Mouse (Mus musculus): ENCODE data around the gene Slc25a21.

Slc25a21 gene

DNA sequence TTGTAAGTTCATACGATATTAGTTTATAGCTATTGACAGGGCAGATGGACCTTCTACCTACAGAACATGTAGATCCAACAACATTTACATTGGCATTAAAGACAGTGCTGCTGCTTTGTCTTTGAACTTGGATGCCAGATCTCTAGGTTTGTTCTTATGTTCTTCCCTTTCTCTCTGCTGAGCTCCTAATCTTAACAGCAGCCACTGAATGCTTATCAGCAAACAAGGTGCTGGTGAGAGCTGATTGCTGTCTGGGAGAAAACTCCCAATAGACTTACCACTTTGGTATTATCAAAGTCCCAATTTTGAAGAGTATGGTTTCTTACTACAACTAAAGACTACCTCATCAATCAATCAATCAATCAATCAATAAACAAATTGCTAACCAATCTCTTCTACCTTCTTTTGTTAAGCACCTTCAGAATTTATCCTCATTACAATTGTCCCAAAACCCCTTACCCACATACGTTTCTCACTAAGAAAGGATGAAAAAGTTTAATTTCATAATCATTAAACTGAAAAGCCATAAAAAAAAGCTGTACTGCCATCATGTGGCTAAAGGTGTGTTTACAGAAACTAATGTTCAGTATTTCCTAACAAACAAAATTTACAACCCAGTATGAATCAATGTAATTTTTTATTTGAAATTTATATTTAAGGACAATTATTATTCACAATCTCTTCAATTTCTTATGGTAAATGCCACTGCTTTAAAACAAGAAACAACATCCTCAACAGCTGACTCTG is 12.7 kb downstream of the Slc25a21 start:
- DNase-seq = no peak

DNA sequence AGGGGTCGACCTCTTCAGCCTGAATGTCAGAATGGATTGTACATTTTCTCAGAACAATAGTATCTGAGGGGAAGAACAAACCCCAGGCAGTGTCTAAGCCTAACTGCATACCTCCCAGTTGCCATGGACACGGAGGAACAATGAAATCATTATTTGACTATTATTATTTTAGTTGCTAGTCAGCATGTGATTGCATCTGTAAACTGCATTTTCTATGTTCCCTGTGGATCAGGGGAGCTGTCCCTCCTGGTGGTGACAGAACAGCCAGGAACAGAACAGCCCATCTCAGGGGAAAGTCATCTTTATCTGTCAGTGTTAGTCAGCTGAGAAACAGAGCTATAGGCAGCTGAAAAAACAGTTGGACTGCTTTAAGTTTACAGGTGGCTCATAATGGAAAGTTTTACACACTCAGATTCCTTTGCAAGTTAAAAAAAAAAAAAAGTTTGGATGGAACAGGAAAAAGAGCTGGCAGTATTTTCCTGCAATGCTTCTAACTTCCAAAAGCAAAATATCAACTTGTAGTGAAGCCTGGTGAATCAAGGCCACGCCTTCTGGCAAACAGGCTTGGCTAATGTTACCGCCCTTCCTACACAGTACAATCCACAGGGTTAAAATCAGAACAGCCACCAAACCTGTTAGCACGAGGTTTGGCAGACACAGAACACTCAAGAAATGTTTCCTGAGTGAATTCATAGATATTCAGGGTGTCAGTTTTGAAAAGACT is 17.6 kb downstream of the Slc25a21 start:
- DNase-seq = no peak

DNA sequence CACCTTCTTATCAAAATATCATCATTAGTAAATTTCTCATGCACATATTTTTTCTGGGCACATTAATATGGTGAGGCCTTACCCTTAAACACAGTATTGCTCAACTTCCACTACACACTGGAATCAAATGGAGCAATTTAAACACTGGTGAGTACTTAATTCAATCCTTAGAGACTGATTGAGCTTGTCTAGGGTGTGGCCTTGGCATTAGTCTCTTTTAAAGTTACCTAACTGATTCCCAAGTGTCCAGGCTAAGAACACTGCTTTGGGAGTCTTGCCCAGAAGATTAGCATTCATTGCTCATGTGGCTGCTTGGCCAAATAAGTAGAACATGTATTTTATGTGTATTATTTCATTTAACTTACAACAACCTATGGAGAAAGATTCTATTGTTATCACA is 18.5 kb downstream of the Slc25a21 start:
- no peak for DNase-seq

DNA sequence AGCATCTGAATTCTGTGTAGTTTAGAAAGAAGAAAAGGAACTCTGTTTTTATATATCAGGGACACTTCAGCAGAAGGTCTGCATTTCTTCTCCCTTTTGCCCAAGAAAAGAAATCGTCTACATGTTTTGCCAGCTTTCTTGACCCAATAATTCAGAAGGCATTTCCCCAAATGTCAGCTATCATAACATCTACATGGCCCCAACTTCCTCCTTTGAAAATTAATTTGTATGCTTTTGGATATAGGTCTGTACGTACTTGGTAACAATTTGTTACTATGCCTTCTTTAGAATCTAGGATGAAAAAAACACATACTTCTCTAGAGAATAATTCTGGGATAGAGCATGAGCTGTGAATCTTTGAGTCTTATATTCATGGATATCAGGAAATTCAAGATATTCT is 34.0 kb downstream of the Slc25a21 start:
- DNase-seq = no peak

DNA sequence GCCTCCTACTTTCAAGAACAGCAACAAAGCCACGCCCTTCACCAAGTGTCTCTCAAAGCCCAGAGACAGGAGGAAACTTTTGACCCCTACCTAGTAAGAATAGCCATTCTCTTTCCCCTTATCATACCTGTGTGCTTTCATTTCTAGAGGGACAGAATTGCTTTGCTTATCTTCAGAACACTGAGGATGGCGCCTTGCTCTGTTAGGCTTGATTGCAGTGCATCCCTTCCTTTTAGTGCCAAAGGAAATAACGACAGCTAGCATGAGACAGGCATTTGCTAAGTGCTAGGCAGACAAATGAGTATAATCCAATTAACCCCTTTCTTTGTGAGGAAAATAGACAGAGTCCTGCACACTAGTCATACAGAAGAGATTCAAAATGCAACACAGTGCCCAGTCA is 34.4 kb downstream of the Slc25a21 start:
- no peak for DNase-seq

DNA sequence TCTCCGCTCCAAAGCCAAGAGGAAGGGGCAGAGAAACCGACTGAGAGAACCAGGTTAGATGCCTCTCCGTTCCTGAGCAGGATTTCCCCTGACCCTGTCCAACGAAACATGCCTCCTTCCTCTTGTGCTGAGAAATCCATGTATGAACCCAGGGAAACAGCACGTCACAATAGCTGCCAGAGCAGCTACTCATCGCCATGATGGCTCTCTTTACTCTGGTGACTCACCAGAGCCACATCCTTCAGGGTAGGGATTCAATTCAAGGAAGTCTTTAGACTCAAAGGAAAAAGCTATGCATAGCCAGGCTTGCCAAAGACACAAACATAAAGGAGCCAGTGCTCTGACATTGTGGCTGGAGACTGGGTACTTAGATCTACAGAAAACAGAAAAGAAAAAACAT is 37.4 kb downstream of the Slc25a21 start:
- no peak for DNase-seq

DNA sequence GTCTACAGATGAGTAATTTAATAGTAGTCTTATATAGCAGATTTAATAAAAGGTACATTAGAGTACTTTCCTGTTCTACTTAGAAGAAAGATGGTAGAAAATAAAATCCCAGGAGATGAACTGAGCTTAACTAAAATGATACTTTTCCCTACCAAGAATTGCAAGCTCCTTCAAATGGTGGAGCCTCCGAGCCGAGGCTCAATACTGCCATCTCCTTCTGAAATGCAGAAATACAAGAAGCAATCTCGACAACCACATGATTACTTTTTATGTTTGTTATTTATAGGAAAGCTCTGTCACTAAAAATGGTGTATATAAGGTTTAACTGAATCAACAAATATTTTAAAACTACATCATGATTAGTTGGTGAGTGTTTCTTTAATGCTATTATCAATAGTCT is 39.0 kb downstream of the Slc25a21 start:
- DNase-seq = no peak

DNA sequence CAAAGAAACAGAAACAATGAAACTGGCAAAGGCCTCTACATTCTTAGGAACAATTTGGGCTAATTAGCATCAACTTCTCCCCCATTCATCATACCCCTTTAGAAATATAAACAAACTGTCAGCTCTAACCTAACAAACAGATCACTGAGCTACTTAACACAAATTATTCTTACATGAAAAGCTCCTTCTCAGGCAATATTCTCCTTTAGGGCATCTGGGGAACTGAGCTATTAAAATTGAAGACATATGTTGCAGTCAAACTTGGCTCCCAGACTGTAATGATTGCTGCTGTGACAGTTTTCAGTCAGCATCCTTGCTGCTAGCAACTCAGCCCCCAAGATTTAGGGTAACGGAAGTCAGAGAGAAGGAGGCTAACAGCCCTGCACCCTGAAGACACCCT is 58.3 kb downstream of the Slc25a21 start:
- DNase-seq = no peak

DNA sequence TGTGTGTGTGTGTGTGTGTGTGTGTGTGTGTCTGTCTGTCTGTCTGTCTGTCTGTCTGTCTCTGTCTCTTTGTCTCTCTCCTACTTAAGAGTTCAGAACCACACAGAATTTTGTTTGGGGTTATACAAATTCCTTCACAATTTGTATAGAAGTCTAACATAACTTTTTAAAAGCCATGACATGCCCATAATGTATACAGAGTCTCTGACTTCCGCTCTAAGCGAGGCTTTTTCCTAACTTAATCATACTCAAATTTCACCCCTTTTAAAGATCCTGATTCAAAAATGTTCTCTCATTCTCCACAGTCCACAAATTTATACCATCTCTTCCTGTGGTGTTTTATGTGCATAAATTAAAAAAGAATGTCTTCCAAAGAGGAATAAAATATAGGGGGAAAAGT is 59.5 kb downstream of the Slc25a21 start:
- DNase-seq = no peak

DNA sequence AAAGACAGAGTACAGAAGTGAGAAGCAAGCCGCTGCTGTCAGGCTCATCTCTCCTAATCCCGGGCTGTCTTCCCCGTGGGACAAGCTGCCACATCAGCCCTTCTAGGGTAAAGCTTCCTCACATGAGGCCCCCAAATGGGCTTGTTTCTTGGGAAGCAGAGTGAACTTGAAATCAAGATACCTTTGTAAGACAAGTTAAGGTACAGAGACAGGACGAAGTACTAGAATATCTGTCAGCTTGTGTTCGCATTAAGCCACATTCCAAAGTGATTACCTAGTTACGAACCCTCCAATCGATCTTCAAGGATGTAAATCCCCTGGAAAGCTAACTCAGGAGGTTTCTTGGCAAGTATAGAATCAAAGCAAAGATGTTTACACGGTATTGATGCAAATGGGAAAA is 78.7 kb downstream of the Slc25a21 start:
- no peak for DNase-seq

DNA sequence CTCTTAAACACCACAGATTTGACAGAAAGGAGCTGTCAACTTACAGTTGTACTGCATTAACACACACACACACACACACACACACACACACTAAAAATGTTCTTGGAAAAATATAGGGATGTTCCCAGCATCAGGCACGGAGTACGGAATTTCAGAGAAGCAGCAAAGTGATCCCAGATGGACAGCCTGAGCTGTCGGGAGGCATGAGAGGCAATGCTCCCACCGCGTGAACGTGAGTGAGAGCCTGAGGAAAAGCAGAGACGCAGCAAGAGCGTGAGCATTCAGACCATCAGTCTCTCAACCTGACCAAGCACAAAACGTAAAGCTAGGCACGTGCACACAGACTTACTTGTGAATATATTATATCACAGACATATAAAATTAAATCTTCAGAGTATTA is 81.8 kb downstream of the Slc25a21 start:
- no peak for DNase-seq

DNA sequence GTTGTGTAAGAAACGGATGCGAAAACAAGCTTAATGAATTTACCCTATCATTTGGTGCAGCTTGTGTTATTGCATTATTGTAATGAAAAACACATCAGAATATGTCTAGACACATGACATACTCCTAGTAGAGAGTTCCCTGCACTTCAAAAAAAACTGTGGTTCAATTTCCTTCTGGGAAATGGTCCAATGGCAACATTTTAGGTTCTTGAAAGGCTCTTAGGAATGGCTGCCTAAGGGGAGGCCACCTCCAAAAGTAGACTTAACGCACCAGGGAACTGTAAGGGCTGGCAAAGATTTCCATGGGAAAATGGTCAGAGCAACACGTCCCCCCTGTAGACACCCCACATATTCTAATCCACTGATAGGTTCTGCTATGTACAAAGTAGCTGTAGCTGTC is 87.9 kb downstream of the Slc25a21 start:
- no peak for DNase-seq

DNA sequence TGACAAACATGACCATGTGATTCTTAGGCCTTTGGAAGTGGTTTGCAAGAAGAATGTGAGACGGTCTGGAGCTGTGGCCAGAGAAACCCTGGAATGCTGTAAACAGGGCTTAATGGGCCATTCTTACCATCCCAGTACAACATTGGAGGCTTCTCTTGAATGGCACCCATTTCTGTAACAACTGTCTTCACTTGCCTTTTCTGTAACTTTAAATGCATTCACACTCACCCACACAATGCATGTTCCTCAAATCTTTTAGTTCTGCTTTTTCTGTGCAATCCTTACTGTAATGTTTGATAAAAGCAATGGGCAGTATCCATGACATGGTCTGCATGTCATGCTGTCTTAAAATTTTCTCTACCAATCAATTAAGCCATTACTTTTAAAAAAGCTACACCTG is 95.0 kb downstream of the Slc25a21 start:
- no peak for DNase-seq

DNA sequence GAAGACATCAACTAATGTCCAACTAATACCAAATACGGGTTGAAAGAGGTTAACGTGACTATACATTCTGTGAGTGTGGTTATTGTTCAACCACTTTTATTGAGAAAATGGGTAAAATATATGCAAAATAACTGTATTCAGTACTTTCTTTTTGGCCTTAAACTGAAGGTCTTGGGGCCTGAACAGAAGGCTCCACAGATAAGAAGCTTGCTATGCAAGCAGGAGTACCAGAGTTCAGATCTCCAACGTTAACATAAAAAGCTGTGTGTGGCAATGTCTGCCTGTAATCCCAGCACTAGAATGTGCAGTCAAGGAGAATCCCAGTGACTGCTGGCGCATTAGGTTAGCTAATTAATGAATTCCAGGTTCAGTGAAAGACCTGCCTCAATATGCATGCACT is 96.7 kb downstream of the Slc25a21 start:
- DNase-seq = no peak

DNA sequence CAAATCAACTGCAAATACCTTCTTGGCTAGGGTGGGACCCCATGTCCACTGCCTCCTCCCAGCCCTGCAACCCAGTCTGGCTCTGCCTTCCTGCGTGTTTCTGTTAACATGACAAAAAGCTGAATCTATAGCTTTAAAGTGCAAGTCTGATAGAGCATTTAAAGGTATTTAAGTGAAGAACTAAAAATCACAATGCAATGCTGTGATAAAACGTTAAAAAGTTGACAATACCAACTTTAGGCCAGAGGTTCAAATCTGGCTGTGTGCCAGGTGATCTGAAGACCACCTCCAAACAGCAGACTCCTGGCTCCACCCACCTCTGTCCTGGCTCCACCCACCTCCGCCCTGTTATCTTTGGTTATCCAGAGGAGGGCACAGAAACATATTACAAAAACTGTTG is 98.2 kb downstream of the Slc25a21 start:
- DNase-seq = no peak

DNA sequence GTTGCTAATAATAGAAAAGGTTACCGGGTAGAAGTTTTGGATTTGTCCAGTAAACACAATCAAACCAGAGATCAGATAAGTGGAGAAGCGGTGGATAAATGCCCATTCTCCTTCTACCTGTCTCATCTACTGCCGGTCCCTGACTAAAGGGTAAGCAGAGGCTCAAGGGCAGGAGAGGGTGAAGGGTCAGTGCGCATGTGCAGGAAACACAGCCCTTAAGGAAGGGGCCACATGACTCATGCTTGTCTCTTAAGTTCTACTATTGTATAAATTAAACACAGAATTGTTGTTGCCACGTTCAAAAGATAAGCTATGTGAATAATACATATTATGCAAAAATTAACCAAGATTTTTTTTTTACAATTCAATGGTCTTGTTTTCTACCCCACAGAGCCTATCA is 98.9 kb downstream of the Slc25a21 start:
- DNase-seq = no peak

DNA sequence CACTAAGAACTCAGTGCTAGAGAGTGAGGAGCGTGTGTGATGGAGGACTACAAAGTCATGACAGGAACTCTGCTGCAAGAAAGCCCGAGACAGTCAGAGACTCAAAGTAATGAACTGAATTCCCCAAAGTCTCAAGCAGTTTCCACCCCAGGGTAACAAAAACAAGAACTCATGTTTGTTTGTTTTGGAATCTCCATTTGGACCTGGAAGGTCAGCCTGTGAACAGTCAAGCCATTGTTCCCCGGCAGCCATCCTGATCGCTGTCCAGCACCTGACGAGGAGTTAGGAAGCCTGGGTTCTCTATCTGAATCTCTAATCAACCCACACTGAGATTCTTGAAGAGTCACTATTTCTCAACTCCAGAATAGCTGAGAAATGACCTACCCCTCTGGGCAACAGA is 104.2 kb downstream of the Slc25a21 start:
- no peak for DNase-seq

DNA sequence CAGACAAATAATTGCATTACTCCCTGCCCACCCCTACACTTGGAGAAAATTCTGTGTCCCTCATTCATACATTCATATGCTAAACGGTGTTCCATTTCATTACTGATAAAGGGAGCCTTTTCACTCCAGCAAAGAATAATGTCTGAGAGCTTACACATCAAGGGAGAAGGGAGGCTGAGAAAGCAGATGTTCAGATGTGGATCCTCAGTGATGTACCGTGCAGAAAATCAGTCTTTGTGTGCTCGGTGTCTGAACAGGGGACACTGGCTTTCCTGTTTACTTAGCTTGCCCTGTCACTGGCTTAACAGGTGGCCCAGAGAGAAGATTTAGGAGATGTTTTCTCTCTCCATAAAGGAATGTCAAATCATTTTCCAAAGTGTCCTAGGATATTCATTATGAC is 112.8 kb downstream of the Slc25a21 start:
- no peak for DNase-seq

DNA sequence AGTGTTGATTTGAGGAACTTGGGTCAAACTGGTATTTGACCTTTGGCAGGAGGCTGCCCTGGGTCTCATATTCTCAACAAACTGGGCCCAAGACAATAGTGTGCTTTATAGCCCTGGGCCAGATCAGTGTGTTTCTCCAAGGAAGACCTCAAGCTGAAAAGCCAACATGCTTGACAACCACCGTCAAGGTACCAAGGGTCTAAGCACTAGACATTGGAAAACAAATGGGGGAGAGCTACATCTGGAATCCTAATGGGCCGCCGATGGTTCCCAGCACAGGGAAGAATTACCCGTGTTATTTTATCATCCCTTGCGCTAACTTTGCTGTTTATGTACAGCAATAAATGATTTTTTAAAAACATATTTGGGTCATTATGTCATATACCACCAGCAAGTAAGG is 113.7 kb downstream of the Slc25a21 start:
- DNase-seq = no peak

DNA sequence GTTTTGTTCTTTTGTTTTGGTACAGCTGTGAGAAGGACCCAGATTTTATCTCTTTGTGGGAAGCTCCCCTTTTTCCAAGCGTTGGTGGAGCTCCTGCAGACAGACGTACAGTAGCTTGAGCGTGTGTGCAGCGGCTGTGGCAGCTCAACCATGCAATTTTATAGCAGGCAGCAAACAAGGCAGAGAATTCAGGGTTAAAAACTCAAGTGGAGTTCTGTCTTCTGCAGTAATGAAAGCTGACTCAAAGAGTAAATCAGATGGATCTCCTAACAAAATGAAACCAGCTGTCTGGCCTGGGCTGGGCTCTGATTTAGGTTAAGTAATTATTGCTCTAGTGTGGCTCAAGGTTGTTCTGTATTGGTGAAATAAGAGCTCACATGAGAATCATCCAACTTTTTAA is 120.7 kb downstream of the Slc25a21 start:
- DNase-seq = no peak

DNA sequence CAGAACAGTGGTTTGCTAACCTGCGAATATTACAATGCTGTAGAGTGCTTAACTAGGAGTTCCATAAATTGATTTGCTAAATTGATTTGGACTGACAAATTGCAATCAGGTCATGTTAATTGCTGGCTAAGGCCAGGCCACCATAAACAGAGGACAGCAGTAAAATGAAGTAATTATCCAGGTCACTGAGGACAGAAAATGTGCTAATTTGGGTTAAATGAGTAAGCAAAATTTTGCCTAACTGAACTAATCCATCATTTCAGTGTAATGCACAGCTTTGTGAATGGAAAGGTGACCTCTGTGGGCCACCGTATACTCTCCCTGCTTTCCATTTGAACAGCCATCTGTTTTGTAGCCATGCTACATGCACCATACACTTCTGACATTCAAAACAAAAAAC is 124.7 kb downstream of the Slc25a21 start:
- no peak for DNase-seq

DNA sequence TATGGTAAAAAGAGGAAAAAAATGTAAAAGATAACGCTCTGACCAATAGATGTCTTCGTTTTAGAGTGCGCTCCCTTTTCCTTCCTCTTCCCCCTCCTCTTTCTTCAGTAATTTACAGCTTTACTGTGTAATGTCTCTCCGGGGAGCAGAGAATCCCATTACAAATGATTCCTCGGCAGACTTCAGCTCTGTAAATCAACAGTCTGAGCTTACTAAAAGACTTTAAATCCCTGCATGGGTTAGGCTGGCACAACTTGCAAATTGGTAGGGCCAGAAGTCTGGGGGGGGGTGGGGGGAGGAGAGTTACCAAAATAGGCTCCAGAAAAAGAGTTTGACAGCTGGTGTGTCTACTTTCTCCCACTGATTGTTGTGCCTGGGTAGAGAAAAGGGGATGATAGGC is 128.7 kb downstream of the Slc25a21 start:
- DNase-seq = no peak

DNA sequence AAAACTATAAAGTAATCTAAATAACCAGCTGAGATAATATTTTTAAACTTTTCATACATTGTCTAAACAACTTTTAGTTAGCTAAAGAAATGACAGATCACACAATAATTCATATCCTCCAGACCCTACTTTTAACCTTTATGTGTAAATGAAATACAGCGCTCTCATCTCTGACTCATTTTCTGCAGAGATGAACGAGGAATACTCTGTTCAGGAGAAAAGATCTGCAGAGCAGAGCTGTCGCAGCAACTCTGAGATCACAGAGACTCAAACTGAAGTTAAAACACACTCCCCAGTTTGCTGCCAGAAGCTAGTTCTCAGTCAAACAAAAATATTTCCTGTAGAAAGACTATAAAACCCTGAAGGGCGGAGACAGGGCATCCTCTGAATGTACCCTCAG is 177.5 kb downstream of the Slc25a21 start:
- no peak for DNase-seq

DNA sequence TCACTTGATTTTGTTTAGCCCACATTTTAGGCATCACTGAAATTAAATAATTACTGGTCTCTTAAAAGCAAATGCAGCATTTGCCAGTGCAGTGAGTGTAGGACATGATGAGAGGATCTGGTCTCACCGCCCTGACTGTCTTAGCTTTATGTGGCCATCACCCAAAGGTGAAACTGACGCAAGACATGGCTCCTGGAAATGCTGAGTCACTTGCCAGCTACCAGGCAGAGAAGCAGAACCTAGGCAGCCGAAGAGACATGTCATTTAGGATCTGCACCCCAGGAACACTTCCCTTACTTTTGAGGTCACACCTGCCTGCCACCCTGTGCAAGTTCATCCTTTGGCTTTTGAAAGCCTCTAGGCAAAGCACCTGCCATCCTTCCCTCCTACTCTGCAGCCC is 180.4 kb downstream of the Slc25a21 start:
- no peak for DNase-seq

DNA sequence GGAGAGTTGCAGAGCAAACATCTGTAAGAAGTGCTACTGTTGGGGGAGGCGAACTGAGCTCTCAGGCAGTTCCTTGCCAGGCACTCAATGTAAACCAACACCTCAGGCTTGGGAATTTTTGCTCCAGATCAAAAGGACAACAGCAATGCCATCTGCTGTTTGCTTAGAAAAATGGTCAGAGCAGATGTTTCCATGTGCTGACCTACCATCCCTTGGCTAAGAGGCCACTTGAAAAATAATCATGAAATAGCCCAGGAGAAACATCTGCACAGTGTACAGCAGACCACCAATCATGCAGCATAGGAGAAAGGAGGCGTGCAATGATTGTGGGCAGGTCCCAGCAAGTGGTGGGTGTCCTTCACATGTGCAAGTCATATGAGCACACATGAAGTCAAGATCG is 180.9 kb downstream of the Slc25a21 start:
- no peak for DNase-seq

Measured in kidney, postnatal 4 days (tissue).